Mouse (Mus musculus) liver, postnatal 0 days (tissue): ENCODE data around the gene Slc23a2. TPM values are rescaled to one million over a fixed set of nuclear protein-coding genes. Genes with fewer than 3 reads are reported as not detected.

Experiments
- ATAC-seq: fragments of 200-750 bp; cut with Nextera tagmentation; 2 replicates; pipeline ENCODE4 v1.8.0; 2017; ENCODE audit warnings: mild to moderate bottlenecking, moderate library complexity
- DNase-seq: peaks from one replicate; pipeline ENCODE4 v3.0.0-alpha.2; 2016
- H3K27ac ChIP-seq: fragments of 300-500 bp; sonication (generic); 2 replicates; pipeline ENCODE4 v1.5.1; 2014; ENCODE audit warnings: antibody characterized with exemption, moderate library complexity, mild to moderate bottlenecking, low read depth
- H3K27me3 ChIP-seq: fragments of 300-500 bp; sonication (generic); 2 replicates; pipeline ENCODE4 v1.6.1; 2014; ENCODE audit warnings: low read length, control low read depth, mixed read lengths; ENCODE audit not compliant: insufficient read depth
- H3K36me3 ChIP-seq: fragments of 300-500 bp; sonication (generic); replicated peaks from 2 replicates; pipeline ENCODE4 v1.6.1; 2014; ENCODE audit warnings: mild to moderate bottlenecking, control low read depth, low read length, moderate library complexity, mixed read lengths; ENCODE audit not compliant: insufficient read depth
- H3K4me1 ChIP-seq: fragments of 300-500 bp; sonication (generic); 2 replicates; pipeline ENCODE4 v1.6.1; 2014; ENCODE audit warnings: antibody characterized with exemption, mild to moderate bottlenecking, control low read depth; ENCODE audit not compliant: insufficient read depth
- H3K4me2 ChIP-seq: fragments of 300-500 bp; sonication (generic); 2 replicates; pipeline ENCODE4 v1.6.1; 2014; ENCODE audit warnings: low read depth, mild to moderate bottlenecking, low read length, moderate library complexity, mixed read lengths
- H3K4me3 ChIP-seq: fragments of 300-500 bp; sonication (generic); 2 replicates; pipeline ENCODE4 v1.5.1; 2014; ENCODE audit warnings: low read depth, low read length
- H3K9ac ChIP-seq: fragments of 300-500 bp; sonication (generic); replicated peaks from 2 replicates; pipeline ENCODE4 v1.6.1; 2014; ENCODE audit warnings: mild to moderate bottlenecking, moderate library complexity
- H3K9me3 ChIP-seq: fragments of 300-500 bp; sonication (generic); 2 replicates; pipeline ENCODE4 v1.6.1; 2016; ENCODE audit warnings: mild to moderate bottlenecking, control low read depth, low read length, mixed read lengths
- CTCF ChIP-seq: sonication (generic); IDR thresholded peaks from 2 replicates; pipeline ENCODE4 v1.5.1; 2016; ENCODE audit warnings: antibody characterized with exemption, low read depth
- EP300 ChIP-seq: IDR thresholded peaks from 2 replicates; pipeline ENCODE4 v1.6.1; 2016; ENCODE audit warnings: antibody characterized with exemption, low read depth, mild to moderate bottlenecking
- WGBS: fragments of 180-500 bp; shearing (Covaris S2); extraction: QIAGEN DNeasy Blood & Tissue Kit; methylation state at CpG from one replicate; pipeline ENCODE4 v1.1.7; 2014; ENCODE audit not compliant: insufficient replicate concordance; 5-methylcytosine and 5-hydroxymethylcytosine counted together
- polyA plus RNA-seq: library from polyadenylated mRNA; unstranded; fragments of >200 nt; fragmentation: Nextera tagmentation; extraction: Ambion mirVana; gene quantifications from 2 replicates; pipeline ENCODE4 v1.2.1, GENCODE M21; 2015

The Slc23a2 gene
- polyA plus RNA-seq, 1 experiment from 2014 or later, result 9.1 TPM

DNA sequence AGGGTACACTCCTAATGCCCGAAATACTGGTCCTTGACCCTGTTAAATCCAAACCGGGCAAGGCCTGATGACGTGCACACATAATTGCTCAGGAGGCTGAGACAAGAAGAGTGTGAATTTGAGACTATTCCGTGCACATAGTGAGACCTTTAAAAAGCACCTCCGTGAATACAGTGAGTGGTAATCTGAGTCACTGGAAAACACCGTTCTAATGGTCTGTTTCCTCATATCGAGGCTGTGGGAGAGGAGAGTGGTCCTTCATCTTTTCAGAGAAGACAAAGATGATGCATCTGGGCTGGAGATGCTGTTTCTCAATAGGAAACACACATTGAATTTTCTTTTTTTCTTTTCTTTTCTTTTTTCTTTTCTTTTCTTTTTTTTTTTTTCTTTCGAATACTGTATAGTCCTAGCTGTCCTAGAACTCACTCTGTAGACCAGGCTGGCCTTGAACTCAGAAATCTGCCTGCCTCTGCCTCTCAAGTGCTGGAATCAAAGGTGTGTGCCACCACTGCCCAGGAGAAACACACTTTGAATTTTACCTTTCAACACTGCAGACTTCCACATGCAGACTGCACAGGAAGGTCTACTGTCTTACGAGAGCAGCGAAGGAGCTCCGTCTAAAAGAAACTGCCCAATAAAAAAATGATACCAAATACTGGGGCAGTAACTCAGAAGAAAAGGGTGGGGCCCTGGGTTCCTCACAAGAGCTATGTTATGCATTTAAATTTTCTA, 113.4 kb downstream of the Slc23a2 start:
- H3K4me2 ChIP-seq, result no peak overlapping the region
- DNase-seq, result no peak
- H3K9ac ChIP-seq, result no peak overlapping the region
- H3K27ac ChIP-seq, result no peak overlapping the region
- H3K27me3 ChIP-seq, result peaks cover 19% of the 10 kb centered on the region; the same call in 1 of the 2 replicates
- H3K4me3 ChIP-seq, result no peak overlapping the region
- H3K4me1 ChIP-seq, result peaks cover 21% of the 10 kb centered on the region
- TF ChIP-seq EP300 (no peak), CTCF (no peak)
- no peaks in the 10 kb centered on the region for H3K9me3 ChIP-seq
- no peaks in the 10 kb centered on the region for H3K36me3 ChIP-seq
- 73% methylated on average over 11 of the region's 11 CpGs for WGBS
- no peak for ATAC-seq

DNA sequence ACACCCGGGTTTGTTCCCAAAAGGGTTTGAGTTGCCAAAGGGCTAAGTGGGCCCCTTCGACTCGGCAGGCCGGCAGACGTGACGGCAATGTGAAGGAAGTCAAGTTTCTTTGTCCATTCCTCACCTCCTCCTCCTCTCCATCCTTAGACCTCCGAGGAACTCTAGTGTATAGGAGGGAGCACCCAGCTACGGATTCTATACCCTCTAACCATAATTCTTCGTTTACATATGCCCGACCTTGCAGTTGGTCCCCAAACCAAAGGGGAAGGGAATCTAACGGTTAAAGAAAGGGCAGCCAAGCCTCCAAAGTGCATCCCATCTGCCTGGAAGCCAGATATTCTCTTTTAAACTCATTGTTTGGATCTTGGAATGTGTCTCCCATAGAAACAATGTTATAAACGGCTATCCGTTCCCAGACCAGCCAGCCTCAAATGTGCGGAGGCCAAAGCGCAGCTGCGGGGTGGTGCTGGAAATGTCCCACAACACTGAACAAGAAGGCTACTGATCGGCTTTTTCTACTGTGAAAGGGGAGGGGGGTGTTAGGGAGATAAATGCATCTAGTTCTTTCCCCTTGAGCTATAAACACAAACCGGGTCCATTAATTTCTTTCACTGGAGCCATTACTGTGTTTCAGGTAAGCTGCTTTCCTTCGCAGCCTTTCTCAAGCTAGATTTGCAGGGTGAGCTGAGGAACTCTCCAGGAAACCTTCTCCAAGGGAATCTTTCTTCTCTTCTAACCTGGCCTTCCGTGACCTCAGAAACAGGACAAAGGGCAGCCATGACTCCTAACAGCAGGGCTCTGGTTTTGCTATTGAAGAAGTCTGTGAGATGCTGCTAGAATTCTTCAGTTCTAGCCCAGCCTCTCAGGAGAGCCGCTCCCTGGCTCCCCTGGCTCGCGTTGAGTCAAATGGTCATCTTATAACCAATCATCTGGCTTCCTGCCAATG, 114.2 kb downstream of the Slc23a2 start:
- Histone ChIP-seq H3K27me3 (peaks cover 19% of the 10 kb centered on the region; the same call in 1 of the 2 replicates), H3K4me2 (peak overlapping the region; percentile 85), H3K9ac (no peak overlapping the region), H3K4me1 (peaks cover 21% of the 10 kb centered on the region), H3K36me3 (no peaks in the 10 kb centered on the region), H3K9me3 (no peaks in the 10 kb centered on the region), H3K4me3 (peak overlapping the region; percentile 64), H3K27ac (peak overlapping the region; percentile 57)
- 35% methylated on average over 23 of the region's 23 CpGs for WGBS
- DNase-seq, result no peak
- no peak for ATAC-seq
- TF ChIP-seq CTCF (no peak), EP300 (no peak)

- Histone ChIP-seq H3K36me3 (no peaks in the 10 kb centered on the region), H3K27me3 (peaks cover 19% of the 10 kb centered on the region; the same call in 1 of the 2 replicates), H3K4me3 (peak within 1 kb of the TSS; percentile 64), H3K9ac (peak within 1 kb of the TSS; percentile 65), H3K4me1 (peaks cover 20% of the 10 kb centered on the region), H3K9me3 (no peaks in the 10 kb centered on the region), H3K27ac (peak within 1 kb of the TSS; percentile 87), H3K4me2 (peak within 1 kb of the TSS; percentile 85)
- under 1% methylated on average over 28 of the region's 48 CpGs for WGBS
- TF ChIP-seq EP300 (no peak), CTCF (peak; percentile 27; the same call in 1 of the 2 replicates)
- DNase-seq, result peak; percentile 75
- ATAC-seq, result peak; percentile 69
Measured at GRCm38 (mm10) chr2:132029646-132030417, 115.1 kb downstream of the Slc23a2 start, which contains the start of gene Rassf2. Gene Rassf2, minus strand, starts transcription at chr2:132030258.

DNA sequence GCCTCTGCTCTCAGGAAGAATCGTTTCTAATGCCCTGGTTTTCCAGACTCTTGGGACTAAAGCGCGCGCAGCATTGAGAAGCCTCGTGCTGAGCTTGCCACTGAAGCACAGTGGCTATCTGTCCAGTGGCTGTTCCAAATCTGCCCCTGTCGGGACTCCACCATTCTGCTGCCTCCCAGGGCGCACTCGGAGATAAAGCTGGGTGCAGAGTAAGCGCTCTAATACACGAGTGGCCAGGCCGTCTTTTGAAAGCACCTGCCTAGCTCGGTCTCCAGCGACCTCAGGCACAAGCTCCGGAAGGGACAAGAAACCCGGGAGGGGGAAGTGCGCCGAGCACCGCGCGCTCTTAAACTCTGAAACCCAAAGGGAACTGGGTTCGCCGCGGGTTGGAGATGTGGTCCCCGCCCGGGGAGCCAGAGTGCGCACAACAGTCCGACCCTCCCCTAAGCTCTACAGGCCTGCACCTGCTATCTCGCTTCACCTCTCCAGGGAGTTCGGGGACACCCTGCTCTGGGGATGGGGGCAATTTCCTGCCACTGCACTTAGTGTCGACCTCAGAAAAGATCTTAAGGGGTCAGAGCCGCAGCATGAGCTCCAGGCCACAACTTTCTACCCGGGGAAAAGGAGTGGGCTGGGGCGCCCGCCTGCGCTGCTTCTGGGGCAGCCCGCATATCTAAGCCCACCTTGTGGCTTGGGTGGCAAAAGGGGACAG, 115.9 kb downstream of the Slc23a2 start:
- Histone ChIP-seq H3K4me3 (peak overlapping the region; percentile 64), H3K4me1 (peaks cover 16% of the 10 kb centered on the region), H3K27me3 (peaks cover 19% of the 10 kb centered on the region; the same call in 1 of the 2 replicates), H3K9ac (peak overlapping the region; percentile 65), H3K27ac (peak overlapping the region; percentile 87), H3K36me3 (no peaks in the 10 kb centered on the region), H3K9me3 (no peaks in the 10 kb centered on the region), H3K4me2 (peak overlapping the region; percentile 85)
- ATAC-seq (peak; percentile 75), DNase-seq (peak; percentile 65)
- no peak for TF ChIP-seq EP300
- TF ChIP-seq CTCF, result no peak
- under 1% methylated on average over 36 of the region's 36 CpGs for WGBS

DNA sequence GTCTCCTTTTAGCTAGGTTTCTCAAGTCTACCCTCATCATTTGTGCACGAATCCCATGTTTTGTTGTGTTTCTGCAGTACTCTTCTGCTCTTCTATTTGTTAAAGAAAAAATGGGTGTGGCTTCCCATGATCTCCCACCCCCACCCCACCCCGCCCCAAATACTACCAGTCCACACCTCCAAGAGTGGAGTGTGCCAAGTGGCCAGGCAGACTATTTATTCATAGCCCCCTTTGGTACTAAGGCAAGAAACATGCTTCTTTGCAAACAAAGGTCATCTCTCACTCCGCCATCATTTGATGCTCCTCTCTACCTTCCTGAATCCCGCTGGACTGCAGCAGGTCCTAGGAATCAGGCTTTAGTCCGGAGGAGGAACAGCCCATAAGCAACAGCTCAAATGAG, 116.8 kb downstream of the Slc23a2 start:
- H3K9ac ChIP-seq, result peak overlapping the region; percentile 65
- DNase-seq (no peak), ATAC-seq (no peak)
- H3K27me3 ChIP-seq, result peaks cover 19% of the 10 kb centered on the region; the same call in 1 of the 2 replicates
- TF ChIP-seq CTCF (no peak), EP300 (no peak)
- H3K4me3 ChIP-seq, result peak overlapping the region; percentile 64
- no peaks in the 10 kb centered on the region for H3K36me3 ChIP-seq
- H3K27ac ChIP-seq, result peak overlapping the region; percentile 87
- H3K4me2 ChIP-seq, result peak overlapping the region; percentile 85
- no peaks in the 10 kb centered on the region for H3K9me3 ChIP-seq
- 34% methylated on average over 5 of the region's 5 CpGs for WGBS
- H3K4me1 ChIP-seq, result peaks cover 16% of the 10 kb centered on the region
